Mouse (Mus musculus) heart, adult 8-10 months (tissue): ENCODE data around the gene Glis1. TPM values are rescaled to one million over a fixed set of nuclear protein-coding genes. Genes with fewer than 3 reads are reported as not detected.

Experiments used
- DNase-seq: peaks from one replicate; pipeline ENCODE4 v3.0.0; 2022; ENCODE audit warnings: low spot score
- total RNA-seq, 4 experiments: library from RNA; stranded (reverse); gene quantifications; 2 replicates each; pipeline ENCODE4 v1.2.4; 2022

The Glis1 gene
- total RNA-seq, 4 experiments from 2014 or later, result 0.19 to 0.28 TPM; not detected in 2

DNA sequence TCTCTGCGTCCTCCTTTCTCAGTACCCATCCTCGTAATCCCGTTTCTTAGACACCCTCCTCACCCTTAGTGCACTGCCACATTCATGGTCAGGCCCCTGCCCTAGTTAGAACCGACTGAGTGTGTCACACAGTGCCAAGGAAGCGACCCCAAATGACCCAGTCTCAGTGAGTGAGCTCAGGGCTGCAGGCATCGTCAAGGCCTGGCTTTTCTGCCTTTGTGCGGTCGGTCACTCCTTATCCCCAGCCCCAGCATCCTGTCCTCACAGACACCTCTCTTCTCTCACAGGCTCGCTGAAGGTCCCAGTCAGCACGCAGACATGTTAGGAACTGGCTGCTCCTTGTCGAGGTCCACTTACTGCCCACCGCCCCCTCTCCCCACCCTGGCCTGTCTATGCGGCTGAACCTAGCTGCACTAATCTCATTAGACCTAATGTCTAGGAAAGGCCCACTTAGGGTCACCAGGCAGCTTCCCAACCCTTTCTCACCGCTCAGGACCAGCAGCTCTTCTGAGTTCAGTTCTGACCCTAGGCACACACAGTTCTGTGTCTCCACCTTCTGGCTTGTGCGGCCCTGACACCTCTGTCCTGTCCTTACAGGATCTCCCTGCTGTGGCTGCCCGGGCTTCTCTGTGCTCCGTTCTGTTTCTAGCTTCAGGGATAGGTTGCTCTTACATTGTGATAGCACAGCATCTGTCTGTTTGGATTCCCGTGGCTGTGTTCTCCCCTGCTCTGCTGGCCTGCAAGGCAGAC, 18.1 kb downstream of the Glis1 start:
- no peak for DNase-seq

DNA sequence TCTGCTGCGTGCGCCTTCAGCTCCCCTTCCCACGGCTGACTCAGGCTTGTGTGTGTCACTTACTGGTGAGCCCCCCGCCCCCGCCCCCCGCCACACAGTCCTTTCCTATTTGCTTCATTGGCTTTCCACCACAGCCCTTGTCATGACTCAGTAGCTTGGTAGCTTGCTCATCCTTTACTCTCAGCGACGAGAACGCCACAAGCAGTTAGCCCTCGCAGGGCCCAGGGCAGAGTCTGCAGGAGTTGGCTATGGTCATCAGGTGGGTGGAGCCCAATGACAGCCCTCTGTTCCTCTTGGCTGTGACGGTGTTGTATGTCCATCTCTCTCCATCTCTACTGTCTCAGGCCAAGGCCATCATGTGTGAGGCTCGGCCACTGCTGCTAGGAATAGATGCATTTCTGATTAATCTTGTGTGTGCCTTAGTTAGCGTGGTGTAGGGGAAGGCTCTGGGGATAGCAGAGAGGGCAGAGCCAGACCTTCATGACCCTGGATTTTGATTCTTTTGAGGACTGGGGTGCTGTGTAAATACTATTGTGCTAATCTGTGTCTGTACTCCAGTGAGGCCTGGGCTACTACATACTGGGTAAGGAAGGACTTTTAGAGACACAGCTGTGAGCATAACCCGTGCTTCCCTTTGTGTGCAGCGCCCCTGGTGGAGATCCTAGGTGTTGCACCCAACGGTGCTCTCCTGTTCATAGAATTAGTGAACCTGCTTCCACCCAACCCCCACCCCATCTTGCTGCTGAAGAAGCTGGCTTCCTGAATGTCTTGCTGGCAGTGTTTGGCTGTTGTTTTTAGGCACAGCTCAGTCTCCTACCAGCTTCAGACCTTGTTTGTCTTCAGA, 19.0 kb downstream of the Glis1 start:
- DNase-seq, result peak; percentile 62

DNA sequence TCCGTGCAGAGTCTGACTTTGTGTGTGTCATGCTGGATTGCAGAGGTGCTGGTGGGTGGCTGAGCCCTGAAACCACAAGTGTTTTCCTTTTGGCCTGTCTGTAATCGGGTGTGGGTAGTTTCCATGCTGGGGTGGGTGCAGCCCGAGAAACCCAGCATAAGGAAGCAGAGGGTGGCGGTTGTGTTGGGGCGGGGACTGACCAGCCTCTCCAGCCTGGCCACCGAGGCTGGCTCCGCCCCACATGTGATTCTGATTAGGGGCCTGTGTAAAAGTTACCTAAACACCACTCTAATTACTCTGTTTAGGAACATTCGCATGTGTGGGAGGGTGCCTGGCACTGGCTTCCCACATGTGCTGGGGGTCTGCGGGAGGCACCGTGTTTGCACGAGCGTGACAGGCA, 23.2 kb downstream of the Glis1 start:
- no peak for DNase-seq

DNA sequence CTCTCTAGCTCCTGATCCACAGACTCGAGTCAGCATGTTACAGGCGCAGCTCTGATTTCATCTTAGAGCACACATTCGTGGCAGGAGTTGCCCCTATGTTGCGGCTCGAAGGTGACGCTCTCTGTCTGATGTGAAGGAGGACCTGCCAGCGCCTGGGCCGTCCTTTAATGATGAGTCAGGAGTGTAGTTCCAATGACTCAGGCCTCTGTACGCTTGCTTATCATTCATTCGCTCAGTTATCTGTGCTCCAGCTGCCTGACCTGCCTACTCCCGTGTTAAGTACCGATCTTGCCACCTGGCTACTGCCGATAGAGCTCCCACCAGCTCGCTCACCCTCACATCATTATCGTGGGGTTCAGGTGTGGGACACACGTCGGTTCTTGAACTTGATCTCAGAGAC, 24.5 kb downstream of the Glis1 start:
- no peak for DNase-seq

DNA sequence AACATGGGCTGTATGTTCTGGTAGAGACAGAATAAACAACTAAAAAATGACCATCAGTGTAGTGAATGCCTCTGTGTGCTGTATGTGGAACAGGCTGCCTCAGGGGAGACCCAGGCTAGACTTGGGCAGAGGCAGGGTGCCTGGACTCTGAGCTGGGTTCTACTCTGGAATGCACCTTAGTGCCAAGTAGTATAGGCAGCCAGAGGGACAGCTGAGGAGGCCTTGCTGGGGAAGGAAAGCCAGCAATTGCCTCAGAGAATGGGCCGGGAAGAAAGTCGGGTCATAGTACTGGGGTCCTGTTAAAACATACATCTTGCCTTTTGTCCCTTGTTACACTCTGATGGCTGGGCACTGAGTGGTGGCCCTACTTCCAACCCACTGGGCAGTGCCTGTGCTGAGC, 25.1 kb downstream of the Glis1 start:
- DNase-seq, result no peak

DNA sequence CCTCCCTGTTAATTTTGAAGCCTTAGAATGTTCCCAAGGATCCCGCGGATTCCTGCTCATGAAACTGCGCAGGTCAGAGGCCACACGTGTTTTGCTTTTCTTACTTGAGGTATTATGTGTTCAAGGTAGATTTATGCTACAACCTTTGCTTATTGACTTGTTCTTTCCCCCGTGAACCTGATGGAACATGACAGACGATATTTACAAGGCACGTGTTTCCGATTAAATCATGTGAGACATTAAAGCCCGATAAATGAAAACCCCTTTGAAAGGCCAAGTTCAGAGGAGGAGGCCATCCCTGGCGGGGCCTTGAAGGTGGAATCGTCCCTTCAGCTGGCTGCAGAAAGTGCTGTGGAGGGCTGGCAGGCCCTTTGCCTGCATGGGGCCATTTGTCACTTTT, 26.1 kb downstream of the Glis1 start:
- DNase-seq, result no peak

DNA sequence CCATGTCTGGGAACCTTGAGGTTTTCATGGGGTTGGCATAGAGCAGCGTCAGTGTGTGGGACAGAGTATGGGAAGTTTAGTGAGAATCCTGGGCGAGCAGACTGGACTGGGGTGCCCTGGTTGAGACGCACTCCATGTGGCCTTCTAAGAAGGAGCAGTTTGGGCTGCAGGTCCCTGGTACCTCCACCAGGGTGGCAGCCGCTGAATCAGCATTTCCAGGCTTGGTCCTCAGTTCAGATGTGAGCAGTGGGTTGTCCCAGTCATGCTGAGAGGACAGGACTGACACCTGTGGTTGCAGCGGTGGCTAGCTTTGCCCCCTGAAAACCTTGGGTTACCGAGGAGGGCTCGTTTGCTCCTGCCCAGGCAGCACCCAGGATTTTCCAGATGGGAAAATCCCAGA, 33.4 kb downstream of the Glis1 start:
- no peak for DNase-seq

DNA sequence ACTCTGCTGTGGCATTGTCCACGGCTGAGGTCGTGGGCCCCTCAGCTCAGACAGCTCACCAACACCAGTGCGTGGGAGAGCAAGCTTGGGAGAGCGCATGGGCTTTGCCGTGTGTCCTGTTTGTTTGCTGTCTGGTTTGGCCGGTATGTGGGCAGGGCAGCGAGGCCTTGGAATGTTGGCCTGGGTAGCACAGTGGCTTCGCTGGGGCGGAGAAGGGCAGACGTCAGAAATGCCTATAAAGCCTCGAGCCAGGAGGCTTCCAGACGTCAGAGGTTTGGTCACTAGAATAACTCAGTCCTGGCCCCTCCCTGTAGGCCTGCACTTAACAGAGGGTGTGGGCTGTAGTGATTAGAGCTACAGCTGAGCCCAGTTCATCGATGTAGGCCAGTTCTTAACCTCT, 33.9 kb downstream of the Glis1 start:
- DNase-seq, result no peak

DNA sequence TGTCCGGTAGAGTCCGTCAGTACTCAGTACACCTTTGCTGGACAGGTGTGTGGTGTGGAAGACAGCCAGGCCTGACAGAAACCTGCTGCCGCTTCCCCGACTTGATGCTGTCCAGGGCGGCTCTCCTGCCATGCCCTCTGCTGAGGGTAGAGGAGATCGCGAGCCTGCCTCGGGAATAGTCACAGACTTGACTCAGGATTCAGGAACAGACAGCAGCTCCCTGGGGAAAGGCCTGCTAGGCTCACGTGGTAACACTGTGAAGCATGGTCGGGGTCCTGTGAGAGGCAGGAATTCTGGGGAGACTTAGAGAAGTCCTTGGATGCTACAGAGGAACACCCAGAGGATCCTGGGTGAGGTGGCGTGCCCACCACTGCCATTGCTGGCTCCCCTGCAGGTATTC, 34.4 kb downstream of the Glis1 start:
- no peak for DNase-seq

DNA sequence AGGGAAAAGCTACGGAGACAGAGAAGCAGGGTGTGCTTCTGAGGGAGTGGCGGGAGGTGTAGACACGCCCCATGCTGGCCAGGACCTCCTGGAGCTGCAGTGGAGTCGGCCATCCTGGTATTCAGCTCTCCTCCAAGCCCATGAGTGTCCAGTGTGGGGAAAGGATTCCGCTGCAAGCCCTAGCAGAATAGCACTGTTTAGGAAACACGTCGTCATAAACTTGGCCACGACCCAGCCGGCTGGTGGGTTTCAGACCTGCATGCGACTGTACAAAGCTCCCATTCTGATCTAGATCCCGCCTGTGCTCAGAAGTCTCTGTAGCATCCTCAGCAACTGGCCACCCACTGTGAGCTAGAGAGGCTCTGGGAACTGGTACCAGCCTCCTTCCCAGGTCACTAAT, 41.9 kb downstream of the Glis1 start:
- DNase-seq, result no peak

DNA sequence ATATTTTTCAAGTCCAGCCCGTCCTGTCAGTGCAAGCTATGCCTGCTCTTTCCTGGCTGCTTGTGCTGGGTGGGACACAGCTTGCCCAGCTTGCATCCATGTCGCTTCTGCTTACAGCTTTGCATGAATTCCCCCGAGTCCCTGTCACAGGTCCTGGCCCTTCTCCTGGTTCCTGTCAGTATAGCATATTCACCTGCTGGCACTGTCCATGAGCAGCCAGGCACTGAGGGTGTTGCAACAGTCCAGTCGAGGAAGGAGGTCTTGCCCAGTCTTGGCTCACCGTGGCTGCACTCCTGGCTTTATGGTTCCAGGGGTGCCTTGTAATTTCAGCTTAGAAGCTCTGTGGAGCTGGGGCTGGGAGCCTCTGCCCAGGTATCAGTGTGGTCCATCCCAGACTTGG, 44.6 kb downstream of the Glis1 start:
- no peak for DNase-seq

DNA sequence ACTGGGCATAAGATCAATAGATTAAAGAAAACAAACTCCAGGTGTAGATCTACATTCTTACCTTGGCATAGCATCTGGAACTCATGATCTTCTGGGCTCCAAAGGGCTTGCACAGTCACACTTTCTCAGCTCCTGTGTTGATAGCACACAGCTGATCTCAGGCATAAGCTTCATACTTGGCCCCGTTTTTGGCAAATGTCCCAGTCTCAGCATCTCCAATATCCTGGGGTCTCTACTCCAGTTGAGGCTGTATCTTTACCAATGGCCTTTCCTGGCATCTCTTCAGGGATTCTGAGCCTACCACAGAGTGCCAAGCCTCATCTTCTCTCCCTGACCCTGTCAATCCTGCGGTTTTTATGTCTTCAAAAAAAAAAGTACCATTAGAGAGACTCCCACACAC, 48.1 kb downstream of the Glis1 start:
- DNase-seq, result no peak

DNA sequence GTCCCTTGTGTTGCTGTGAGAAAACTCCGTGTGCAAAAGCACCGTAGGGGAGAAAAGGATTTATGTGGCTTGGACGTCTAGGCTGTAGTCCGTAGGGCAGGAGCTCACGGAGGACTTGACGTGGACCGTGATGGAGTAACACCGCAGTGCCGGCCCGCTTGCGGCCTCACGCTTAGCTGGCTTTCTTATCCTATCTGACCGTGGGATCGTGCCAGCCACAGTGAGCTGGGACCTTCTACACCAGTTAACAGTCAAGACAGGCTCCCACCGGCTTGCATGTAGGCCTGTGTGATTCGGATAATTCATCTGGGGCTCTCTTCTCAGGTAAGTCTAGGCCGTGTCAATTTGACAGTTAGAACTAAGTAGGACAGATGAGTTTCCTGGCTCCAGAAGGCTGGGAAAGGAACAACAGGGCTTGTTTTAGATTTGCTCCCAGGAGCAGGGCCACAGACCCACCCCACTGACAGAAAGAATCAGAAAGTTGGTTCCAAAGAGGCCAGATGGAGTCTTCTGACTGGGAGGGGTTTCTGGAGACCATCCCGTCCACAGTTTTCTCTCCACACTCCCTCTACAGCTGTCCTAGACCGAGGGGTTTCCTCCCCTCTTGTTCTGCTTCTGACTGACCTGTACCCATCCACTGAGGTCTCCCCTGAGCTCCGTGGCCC, 49.3 kb downstream of the Glis1 start:
- DNase-seq, result no peak

DNA sequence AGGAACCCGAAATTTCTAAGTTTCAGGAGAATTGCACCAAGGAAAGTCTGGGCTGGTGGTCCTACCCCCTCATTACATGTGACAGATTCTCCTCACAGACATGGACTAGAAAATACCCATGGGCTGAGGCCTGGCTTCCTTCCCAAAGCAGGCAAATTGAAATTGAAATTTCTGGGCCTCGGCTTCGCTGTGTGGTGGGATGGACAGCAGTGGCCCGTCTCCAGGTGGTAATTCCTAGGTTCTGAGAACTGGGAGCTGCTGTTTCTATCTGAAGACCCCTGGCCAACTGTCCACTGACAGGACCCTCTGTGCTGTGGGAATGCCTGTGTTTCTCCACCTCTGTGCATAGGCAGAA, 49.8 kb downstream of the Glis1 start:
- no peak for DNase-seq

DNA sequence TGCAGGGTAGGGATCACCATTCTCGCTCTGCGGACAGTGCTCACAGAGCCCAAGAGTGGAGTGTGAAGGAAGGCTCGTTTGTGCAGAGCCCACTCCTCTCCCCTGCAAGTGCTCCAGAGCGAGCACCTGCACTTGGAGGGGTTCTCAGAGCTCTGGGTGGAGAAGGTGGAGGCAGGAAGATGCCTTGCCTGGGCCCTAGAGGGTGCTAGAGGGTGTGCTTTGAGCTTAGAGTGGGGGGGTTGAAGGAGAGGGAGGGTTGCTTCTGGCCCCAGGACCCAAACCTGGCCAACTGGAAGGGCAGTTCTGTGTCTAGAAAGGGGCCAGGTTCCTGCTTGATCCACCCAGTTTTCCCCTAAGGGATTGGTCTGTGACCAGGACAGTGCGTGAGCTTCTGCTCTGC, 51.5 kb downstream of the Glis1 start:
- no peak for DNase-seq

DNA sequence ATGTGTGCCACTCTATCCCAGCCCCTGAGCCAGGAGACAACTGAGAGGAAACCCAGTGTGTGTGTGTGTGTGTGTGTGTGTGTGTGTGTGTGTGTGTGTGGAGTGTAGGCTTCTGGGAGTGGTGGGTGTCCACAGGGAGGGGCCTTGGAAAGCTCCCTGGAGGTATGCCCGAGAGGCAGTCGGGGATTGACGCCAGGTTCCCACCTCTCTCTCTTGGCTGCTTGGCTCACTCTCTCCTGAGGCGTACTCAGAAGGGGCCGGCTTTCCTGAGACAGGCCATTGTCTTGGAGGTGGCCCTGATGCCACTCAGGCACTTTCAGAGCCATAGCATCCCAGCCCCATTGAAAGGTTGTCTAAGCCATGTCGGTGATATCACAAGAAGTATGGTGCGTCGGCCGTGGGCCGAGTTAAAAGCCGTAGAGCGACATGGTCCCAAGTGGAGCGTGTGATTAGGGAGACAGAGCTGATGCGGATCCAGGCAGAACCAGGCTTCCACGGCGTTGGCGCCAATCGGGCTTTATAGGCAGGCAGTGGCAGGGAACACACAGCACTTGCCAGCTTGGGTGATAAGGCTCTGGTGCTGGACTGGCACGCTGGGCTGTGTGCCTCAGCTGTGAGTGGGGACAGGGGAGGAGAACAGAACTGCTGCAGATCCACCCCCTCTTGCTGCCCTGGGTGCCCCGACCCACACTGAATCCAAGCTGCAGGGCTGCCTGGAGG, 54.9 kb downstream of the Glis1 start:
- peak; percentile 45 for DNase-seq

DNA sequence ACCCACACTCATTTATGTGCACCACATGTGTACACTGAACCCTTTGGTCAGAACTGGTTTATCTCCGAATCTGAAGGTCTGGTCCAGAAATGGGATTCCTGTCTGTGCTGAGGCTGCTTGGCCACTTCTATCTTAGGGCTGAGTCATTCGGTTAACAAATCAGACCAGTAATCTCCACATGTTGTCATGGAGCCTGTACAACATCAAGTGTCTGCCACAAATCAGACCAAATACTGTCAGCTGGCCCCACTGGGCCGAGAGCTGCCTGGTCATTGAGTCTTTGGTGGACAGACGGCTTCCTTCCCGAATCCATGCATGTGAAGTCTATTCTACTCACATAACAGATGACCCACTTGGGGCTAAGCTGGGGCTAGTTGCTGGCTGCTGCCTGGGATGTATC, 58.6 kb downstream of the Glis1 start:
- DNase-seq, result no peak

DNA sequence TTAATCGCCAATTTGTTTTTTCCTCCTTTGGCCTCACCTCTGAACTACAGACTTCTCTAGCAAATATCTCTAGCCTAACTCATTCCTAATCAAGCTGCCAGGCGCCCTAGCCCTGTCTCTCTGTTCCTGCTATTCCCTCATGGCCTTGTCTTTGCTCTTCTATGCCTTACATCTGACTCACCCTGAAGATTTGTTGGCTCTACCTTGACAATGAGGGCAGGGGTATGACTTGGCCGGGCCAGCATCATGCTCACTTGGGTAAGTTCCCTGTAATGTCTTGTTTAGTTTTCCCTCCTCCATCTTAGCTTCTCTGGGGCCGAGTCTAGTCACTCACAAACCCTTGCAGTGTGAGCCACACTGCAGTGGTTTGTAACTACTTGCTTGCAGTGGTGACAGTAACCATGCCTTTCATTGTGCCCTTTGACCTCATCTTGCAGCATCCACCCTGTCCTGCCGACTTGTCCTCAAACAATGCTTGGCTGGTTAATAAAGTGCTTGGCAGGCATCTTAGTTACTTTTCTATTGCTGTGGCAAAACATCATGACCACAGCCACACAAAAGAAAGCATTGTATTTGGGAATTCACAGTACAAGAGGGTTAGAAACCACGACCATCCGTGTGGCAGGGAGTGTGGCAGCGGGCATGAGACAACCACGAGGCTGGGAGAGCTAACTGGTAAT, 61.5 kb downstream of the Glis1 start:
- DNase-seq, result no peak

DNA sequence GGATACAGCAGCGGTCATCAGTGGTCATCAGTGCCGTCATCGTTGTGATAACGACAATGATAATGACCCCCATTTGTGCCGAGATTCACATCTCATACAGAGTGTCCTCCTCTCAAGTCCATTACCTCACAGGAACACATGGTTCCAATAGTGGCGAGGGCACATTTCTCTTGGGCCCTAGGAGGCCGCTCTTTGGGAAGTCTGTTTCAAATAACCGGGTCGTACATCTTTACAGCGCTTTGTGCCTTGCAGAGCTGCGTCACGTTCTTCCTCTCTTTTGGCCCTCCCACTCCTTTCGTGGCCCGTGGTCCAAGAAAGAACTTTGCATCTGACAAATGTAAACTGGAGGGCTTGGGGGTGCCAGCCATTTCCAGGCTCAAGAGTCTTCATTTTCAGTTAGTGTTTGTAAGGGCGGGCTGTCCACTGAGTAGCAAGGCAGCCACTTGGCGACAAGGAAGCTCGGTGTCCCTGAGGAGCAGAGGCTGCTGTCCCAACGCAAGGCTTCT, 63.1 kb downstream of the Glis1 start:
- DNase-seq, result no peak

DNA sequence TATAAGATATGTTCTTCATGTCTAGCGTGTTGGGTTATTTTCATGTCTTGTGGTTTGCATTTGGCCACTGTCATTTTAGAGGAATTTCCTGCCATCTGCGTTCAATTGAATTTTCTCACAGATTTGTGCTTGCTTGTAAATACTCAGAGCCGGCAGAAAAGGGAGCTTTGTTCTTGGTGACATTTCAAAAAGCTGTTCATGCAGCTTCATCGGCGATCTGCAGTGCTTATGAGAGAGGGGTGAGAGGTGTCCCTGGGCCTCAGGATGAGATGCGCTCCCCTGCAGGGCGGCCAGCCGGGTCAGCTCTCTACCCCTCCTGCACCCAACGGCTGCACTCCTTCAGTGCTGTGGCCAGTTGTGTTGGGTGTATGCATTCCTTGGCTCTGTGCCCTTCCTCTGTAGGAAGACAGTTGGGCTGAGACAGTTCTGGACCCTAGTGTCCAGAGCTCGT, 68.2 kb downstream of the Glis1 start:
- no peak for DNase-seq

DNA sequence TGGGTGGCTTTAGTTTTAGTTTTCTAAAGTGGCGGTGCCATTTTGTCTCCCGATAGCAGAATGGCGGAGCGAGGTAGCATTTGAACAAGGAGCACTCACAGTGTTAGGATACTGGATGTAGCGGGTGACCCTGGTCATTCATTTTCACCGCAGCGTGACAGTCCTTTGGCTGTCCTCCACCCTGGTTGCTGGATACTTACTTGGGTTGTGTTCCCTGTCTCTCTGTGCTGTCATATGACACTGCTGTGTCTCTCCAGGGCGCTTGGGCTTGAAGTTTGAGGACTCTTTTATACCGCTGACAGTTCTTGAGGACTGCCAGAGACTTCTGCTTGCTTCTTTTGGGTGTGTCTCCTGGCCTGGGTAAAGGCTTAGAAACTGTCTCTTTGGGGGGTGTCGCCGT, 80.6 kb downstream of the Glis1 start:
- no peak for DNase-seq
